ENCODE assay signal across 13 mouse cellular contexts in the genomic region with DNA sequence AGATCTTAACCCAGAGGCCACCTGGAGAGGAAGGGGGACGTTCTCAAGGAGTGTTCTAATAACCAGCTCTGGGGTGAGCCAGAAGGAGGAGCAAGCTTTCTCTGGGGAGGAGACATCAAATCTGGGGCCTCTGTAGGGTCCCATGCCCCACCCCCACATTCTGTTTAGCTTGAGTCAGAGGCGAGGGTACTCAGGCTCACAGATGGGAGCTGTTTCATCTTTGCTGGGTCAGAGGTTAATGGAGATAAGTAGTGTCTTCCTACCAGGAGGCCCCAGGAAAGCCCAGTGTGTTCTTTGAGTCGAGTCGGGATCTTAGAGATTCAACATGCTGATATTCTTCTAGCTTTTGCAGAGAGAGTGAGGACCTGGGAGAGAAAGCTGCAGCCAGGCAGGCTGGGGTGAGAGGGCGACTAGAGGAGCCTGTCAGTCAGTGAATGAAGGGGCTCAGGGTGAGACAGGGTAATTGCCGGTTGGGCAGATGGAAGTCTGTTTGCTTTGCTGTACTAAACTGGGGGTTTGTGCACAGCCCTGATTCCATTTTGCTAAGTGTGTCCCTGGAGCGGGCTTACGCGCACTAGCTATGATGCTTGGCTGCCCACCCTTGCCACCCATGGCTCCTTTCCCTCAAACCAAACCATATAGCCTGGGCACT.
DNase-seq lines count a peak whose midpoint lies in the region; ATAC-seq and TF ChIP-seq lines count a peak whose summit lies in the region.
"Had no signal": no experiment of that assay in that cellular context is flagged by ENCODE, and none has a peak within 500 bp of the region (broad histone marks: within the 10 kb centered on the region; RNA-seq: fewer than 3 reads in every experiment).

No protein-coding gene starts in this region.

- no peaks in the 10 kb centered on the region for H3K36me3 ChIP-seq in hindbrain, embryonic 11.5 days (ENCODE audit: control insufficient read depth, insufficient read depth, low read length)
- H3K36me3 ChIP-seq in hindbrain, embryonic 12.5 days, result no peaks in the 10 kb centered on the region
- no peaks in the 10 kb centered on the region for H3K36me3 ChIP-seq in stomach, embryonic 14.5 days (ENCODE audit: control insufficient read depth, insufficient read depth, low read length)
- H3K36me3 ChIP-seq in stomach, postnatal 0 days (ENCODE audit: control insufficient read depth, insufficient read depth, low read length), result no peaks in the 10 kb centered on the region
- no peaks in the 10 kb centered on the region for H3K36me3 ChIP-seq in limb, embryonic 10.5 days
- H3K36me3 ChIP-seq: limb, embryonic 13.5 days; lung, embryonic 15.5 days had no signal

- TF ChIP-seq EP300 in stomach, postnatal 0 days (optimal IDR thresholded peaks at IDR 0.05), result no peak

- H3K4me1 ChIP-seq in hindbrain, embryonic 11.5 days (replicated peaks; ENCODE audit: control insufficient read depth, insufficient read depth, low read length), result peaks cover 9% of the 10 kb centered on the region
- peaks cover 37% of the 10 kb centered on the region for H3K4me1 ChIP-seq in hindbrain, embryonic 12.5 days
- peaks cover 16% of the 10 kb centered on the region for H3K4me1 ChIP-seq in stomach, embryonic 14.5 days (ENCODE audit: control insufficient read depth, insufficient read depth, low read length)
- no peaks in the 10 kb centered on the region for H3K4me1 ChIP-seq in stomach, postnatal 0 days (replicated peaks; ENCODE audit: control insufficient read depth, insufficient read depth)
- H3K4me1 ChIP-seq in limb, embryonic 10.5 days, result peaks cover 66% of the 10 kb centered on the region

- H3K27ac ChIP-seq in hindbrain, embryonic 11.5 days (ENCODE audit: low read depth, low read length), result no peak overlapping the region
- H3K27ac ChIP-seq in hindbrain, embryonic 12.5 days, result no peak overlapping the region
- H3K27ac ChIP-seq in stomach, embryonic 14.5 days (ENCODE audit: low read length), result no peak overlapping the region
- no peak overlapping the region for H3K27ac ChIP-seq in stomach, postnatal 0 days (replicated peaks)
- peak overlapping the region; percentile 66; the same call in 1 of the 2 replicates for H3K27ac ChIP-seq in limb, embryonic 10.5 days
- H3K27ac ChIP-seq: hindbrain, postnatal 0 days; limb, embryonic 13.5 days; lung, embryonic 15.5 days had no signal

- H3K4me3 ChIP-seq in hindbrain, embryonic 11.5 days (ENCODE audit: low read depth, low read length), result no peak overlapping the region
- no peak overlapping the region for H3K4me3 ChIP-seq in hindbrain, embryonic 12.5 days
- H3K4me3 ChIP-seq in stomach, embryonic 14.5 days (ENCODE audit: low read depth, low read length), result no peak overlapping the region
- H3K4me3 ChIP-seq in stomach, postnatal 0 days (ENCODE audit: low read depth, low read length), result no peak overlapping the region
- no peak overlapping the region for H3K4me3 ChIP-seq in limb, embryonic 10.5 days
- H3K4me3 ChIP-seq: limb, embryonic 13.5 days; lung, embryonic 15.5 days had no signal

- H3K9ac ChIP-seq in hindbrain, embryonic 11.5 days (ENCODE audit: low read depth, low read length), result 0 out of 2 replicates have a peak overlapping the region, but pooled peaks have one; percentile 5
- H3K9ac ChIP-seq in hindbrain, embryonic 12.5 days, result no peak overlapping the region
- no peak overlapping the region for H3K9ac ChIP-seq in stomach, embryonic 14.5 days (replicated peaks; ENCODE audit: low read depth, low read length)
- no peak overlapping the region for H3K9ac ChIP-seq in stomach, postnatal 0 days (ENCODE audit: low read length)
- H3K9ac ChIP-seq: limb, embryonic 13.5 days; lung, embryonic 15.5 days had no signal

- TF ChIP-seq CTCF in stomach, postnatal 0 days (IDR thresholded peaks at IDR 0.05; ENCODE audit: low read depth), result no peak

- H3K4me2 ChIP-seq in hindbrain, embryonic 11.5 days (replicated peaks; ENCODE audit: low read depth, low read length), result no peak overlapping the region
- no peak overlapping the region for H3K4me2 ChIP-seq in hindbrain, embryonic 12.5 days (replicated peaks)
- no peak overlapping the region for H3K4me2 ChIP-seq in stomach, embryonic 14.5 days (replicated peaks; ENCODE audit: low read depth, low read length)
- H3K4me2 ChIP-seq in stomach, postnatal 0 days (replicated peaks; ENCODE audit: low read depth), result no peak overlapping the region
- H3K4me2 ChIP-seq: limb, embryonic 13.5 days; lung, embryonic 15.5 days had no signal

- 21% methylated on average over 9 of the region's 9 CpGs for WGBS in hindbrain, embryonic 11.5 days
- WGBS in hindbrain, embryonic 12.5 days, result 28% methylated on average over 9 of the region's 9 CpGs
- 29% methylated on average over 9 of the region's 9 CpGs for WGBS in stomach, embryonic 14.5 days
- WGBS in stomach, postnatal 0 days, result 45% methylated on average over 9 of the region's 9 CpGs
- 15% methylated on average over 9 of the region's 9 CpGs for WGBS in limb, embryonic 10.5 days

- DNase-seq in hindbrain, embryonic 11.5 days (ENCODE audit: low spot score), result peak; percentile 34
- DNase-seq in stomach, postnatal 0 days (ENCODE audit: low spot score), result no peak
- DNase-seq in limb, embryonic 10.5 days (ENCODE audit: low spot score), result no peak
- no peak for DNase-seq in adrenal gland, adult 2 months
- no peak for DNase-seq in layer of hippocampus, adult 9-10 months (ENCODE audit: low spot score)
- no peak for DNase-seq in right cerebral cortex, adult 2 months (ENCODE audit: low spot score in 2 of 2)
- DNase-seq: gastrocnemius, postnatal 10 days; right cerebral cortex, postnatal 4 days had no signal

- H3K27me3 ChIP-seq in hindbrain, embryonic 11.5 days (ENCODE audit: control insufficient read depth, insufficient read depth, low read length), result no peaks in the 10 kb centered on the region
- no peaks in the 10 kb centered on the region; the same call in 1 of the 2 replicates for H3K27me3 ChIP-seq in hindbrain, embryonic 12.5 days
- H3K27me3 ChIP-seq in stomach, embryonic 14.5 days (ENCODE audit: control insufficient read depth, insufficient read depth, low read length), result no peaks in the 10 kb centered on the region
- no peaks in the 10 kb centered on the region for H3K27me3 ChIP-seq in stomach, postnatal 0 days (ENCODE audit: control insufficient read depth, insufficient read depth, low read length)
- H3K27me3 ChIP-seq in limb, embryonic 10.5 days (ENCODE audit: low read depth, poor library complexity, severe bottlenecking), result peaks cover 6% of the 10 kb centered on the region; the same call in 1 of the 2 replicates

- ATAC-seq in hindbrain, embryonic 11.5 days (ENCODE audit: low FRiP score), result peak; percentile 40
- no peak; the same call in 1 of the 2 replicates for ATAC-seq in hindbrain, embryonic 12.5 days (ENCODE audit: low FRiP score)
- ATAC-seq in stomach, embryonic 14.5 days (ENCODE audit: insufficient number of reproducible peaks, insufficient read depth, low FRiP score, low read depth), result peak; percentile 37; the same call in 1 of the 2 replicates
- ATAC-seq in stomach, postnatal 0 days (ENCODE audit: low FRiP score, low TSS enrichment), result no peak
- ATAC-seq: hindbrain, postnatal 0 days had no signal

- no peaks in the 10 kb centered on the region for H3K9me3 ChIP-seq in hindbrain, embryonic 11.5 days (ENCODE audit: control insufficient read depth, low read length)
- no peaks in the 10 kb centered on the region for H3K9me3 ChIP-seq in hindbrain, embryonic 12.5 days (replicated peaks)
- no peaks in the 10 kb centered on the region for H3K9me3 ChIP-seq in stomach, embryonic 14.5 days (ENCODE audit: control insufficient read depth, low read depth, low read length)
- H3K9me3 ChIP-seq in stomach, postnatal 0 days (ENCODE audit: control insufficient read depth, low read length), result no peaks in the 10 kb centered on the region
- no peaks in the 10 kb centered on the region for H3K9me3 ChIP-seq in limb, embryonic 10.5 days (replicated peaks)
- H3K9me3 ChIP-seq: limb, embryonic 13.5 days; lung, embryonic 15.5 days had no signal

Comparison
In these comparisons a context has a peak if more than half of its experiments do, and no peak if none do; other contexts are left out.
1. ATAC-seq: peak in hindbrain, embryonic 11.5 days (single experiment) and stomach, embryonic 14.5 days (single experiment); none in hindbrain, embryonic 12.5 days (single experiment) and stomach, postnatal 0 days (single experiment).